Mouse (Mus musculus) spleen, postnatal 36 days (tissue): ENCODE measurements around the gene Thbd.
A peak's percentile ranks its signal among the peaks of the same experiment; 100 is the strongest.

ENCODE experiments used
- DNase-seq, 2 experiments: peaks; one replicate each; pipeline ENCODE4 v3.0.0; 2022; ENCODE audit warnings: low spot score in 2 of 2, mixed read lengths in 1 of 2

Thbd gene

GRCm38 (mm10) chr2:148407870-148408760 lies at the start of gene Thbd:
TSS of gene Thbd (minus strand) at chr2:148408188.
- DNase-seq = peak; percentile 63 to 71

GRCm38 (mm10) chr2:148455341-148455740 lies 47.4 kb upstream of the Thbd start:
- DNase-seq = no peak

- peak in 1 of 2 experiments; percentile 22 for DNase-seq
Measured at GRCm38 (mm10) chr2:148454014-148454542, 46.1 kb upstream of the Thbd start.

GRCm38 (mm10) chr2:148453061-148453460 lies 45.1 kb upstream of the Thbd start:
- DNase-seq = no peak

DNA sequence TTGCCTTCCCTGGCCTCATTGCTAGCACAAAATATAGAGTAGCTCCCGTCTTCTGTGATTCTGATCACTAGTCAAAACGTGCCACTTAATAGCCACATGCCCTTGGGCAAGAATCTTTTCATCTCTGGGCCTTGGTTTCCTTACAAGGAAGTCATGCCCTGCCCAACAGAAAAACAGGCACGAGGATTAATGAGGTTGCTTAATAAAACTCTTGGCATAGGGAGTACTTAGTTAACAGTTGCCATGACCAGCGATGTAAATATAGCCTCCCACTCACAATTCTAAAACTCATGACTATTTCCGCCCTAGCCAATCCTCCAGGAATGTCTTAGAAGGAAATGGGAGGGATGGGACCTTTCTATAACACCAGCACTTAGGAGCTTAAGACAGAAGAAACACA lies 43.5 kb upstream of the Thbd start:
- DNase-seq = no peak

GRCm38 (mm10) chr2:148450616-148451015 lies 42.6 kb upstream of the Thbd start:
- no peak for DNase-seq

DNA sequence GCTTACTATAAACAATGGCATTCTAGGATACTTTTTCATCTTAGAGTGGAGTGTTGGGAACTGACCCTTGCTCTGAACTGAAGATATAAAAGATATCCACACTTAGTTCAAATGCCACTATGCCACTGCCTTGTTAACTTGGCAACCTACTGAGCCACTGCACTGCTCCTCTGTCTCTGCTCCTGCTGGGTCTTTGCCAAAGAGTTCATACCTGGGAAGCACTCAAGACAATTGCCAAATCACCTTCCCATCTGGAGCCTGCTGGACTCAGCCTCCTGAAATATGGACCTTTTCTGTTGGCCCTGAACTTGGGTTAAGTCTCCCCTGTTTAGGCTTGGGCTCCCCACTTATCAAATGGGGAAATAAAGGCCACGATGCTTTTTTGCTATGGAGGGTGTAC lies 41.7 kb upstream of the Thbd start:
- no peak for DNase-seq

GRCm38 (mm10) chr2:148446446-148446845 lies 38.5 kb upstream of the Thbd start:
- DNase-seq = no peak

DNA sequence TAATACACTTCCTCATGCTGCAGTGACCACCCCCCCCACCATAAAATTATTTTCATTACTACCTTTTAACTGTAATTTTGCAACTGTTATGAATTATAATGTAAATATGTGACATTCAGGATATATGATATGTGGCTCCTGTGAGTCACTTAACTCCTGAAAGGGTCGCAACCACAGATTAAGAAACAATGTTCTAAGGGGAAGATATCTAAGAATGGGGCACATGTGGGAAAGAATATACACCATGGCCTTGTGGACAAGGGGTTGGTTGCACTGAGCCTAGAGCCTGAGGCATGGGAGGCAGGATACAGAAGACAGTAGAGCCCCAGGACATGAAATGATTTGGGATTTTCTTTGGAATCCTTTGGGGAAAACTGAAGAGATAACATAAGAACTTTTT lies 37.6 kb upstream of the Thbd start:
- DNase-seq = no peak

GRCm38 (mm10) chr2:148444472-148444871 lies 36.5 kb upstream of the Thbd start:
- DNase-seq = no peak

DNA sequence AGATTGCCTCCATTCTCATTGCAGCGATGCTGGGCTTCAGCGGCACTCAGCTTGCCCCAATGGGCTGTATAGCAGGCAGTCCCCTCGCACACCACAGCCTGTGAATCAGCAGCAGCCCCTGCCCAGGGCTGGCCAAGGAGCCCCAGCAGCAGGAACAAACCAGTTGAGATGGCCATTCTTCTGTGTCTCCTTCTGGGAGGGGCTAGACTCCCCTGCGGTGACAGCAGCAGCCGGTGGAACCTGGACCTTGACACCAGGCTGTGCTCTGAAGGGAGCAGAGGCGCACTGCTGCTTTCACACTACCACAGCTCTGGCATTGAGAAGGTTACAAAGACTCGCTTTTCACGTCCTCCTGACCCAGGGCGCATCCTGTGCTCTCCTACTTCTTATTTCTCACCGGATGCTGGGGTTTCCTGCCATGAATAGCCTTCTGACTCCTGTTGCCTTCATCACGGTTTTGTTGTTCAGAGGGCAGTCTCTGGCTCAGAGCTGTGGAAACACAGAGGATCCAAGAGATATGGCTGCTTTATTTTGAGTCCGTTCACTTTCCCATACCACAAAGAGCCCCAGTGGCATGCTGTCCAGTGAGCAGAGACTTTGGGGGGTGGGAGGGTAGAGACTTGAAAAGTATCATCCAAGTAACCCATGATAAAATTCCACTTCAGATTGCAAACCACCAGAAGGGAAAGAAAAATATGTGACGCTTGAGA lies 35.4 kb upstream of the Thbd start, which contains the start of gene Cd93:
Gene Cd93 (minus strand): TSS at position 315 of the 710 bp plus-strand sequence.
- DNase-seq = peak; percentile 62 to 65

DNA sequence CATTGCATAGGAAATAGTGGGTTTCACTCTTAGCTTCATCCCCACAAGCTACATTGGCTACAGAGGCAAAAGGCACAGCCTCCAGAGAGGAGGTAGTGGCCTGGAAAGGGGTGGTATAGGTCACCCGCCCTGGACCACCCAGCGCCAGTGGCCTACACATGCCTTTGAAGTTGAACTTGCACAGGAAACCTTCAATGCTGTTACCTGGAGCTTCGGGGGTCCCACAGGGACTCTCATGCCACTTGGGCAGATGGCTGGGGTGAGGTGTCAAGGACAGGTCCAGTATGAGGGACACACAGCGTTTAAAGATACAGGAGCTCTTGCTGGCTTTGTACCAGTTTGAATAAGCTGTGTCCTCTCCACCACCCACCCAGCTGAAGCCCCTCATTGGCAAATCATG lies 34.7 kb upstream of the Thbd start:
- no peak for DNase-seq

DNA sequence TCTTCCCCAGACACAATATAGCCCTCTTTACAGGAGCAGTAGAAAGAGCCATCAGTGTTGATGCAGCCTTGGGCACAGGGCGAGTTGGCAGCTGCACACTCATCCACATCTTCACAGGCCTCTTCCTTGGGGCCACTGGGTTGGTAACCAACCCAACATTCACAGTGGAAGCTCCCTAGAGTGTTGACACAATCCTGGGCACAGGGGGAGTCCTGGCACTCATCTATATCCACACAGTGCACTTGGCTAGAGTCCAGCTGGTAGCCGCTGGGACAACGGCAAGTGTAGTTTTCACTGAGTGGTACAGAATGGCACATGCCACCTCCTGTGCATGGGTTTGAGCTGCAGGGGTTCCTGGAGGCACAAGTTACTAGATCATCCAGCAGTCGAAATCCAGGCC lies 34.2 kb upstream of the Thbd start:
- DNase-seq = no peak

- DNase-seq = no peak
Measured at GRCm38 (mm10) chr2:148441421-148441820, 33.4 kb upstream of the Thbd start.

DNA sequence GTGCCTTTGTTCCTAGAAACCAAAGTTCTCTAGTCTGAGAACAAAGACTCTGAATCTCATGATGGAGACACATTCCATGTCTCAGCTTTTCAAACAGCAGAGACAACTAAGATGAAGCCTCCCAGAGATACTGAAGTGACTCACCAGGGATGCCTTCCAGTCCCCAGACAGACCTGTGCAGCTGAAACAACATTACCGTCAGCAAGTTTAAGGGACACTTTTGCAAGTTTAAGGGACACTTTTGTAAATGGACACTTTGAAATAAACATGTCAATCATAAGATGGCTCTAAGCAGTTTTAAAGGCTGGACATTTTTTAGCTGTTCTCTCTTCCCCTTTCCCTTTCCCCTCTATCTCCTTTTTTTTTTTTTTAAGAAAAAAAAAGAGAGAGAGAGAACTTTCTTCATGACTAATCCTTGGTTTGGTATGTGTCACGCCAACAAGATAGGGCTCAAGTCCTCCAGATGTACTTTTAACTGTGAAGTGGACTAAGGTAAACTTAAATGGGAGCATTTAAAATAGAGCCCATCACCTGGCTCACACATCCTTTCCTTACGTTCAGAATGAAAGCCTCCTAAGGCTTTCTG lies 31.8 kb upstream of the Thbd start:
- no peak for DNase-seq

DNA sequence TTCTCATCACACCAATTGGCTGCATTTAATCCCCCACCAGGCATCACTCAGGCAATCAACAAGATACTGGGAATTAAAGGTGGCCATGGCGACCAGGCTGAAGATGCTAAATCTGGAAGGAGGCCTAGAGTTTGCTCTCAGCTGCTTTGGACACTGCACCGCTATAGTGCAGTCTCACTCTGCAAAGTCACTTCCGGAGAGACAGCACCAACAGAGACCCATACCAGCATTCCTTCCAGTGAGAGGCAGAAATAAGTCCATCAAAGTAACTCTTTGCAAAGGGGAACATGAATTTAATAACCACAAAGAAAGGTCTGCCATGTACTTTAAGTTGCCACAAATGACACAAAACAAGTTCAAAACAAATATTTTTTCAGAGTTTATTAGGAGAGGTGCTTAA lies 28.3 kb upstream of the Thbd start:
- no peak for DNase-seq

DNA sequence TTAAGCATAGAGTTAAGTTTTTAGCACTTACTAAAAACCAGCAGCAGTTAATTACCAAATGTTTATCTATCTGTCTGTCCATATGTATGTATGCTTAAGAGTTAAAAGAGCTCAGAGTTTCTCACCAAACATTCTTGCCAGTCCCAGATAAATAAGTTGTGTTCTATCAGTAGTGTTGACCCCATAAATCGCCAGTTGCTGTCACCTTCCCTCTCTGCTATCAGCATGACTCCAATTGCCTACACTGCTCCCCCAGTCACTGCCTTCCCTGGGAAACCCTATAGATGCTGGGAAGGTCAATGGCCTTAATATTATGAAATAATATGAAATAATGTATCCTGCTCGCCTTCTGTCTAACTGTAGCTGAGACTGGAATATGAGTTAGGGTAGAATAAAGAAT lies 24.4 kb upstream of the Thbd start:
- DNase-seq = no peak

DNA sequence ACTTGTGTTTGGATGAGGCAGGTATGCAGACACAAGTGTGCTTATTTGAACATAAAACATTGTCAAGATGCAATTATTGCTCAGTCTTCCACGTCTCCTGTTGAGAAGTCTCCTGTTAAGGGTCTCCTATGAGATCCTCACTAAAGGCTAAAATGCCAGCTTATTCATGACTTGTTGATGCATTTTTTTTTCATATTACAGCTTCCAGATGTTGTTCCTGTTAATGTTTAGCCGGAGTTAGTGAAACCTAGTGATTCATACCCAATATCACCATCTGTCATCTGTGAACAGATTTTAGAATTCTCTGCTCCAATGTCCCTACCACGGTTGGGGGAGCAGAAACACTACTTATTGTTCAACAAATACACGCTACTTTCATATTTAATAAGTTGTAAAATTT lies 23.0 kb upstream of the Thbd start:
- DNase-seq = no peak

- DNase-seq = no peak
Measured at GRCm38 (mm10) chr2:148429001-148429505, 21.1 kb upstream of the Thbd start.

DNA sequence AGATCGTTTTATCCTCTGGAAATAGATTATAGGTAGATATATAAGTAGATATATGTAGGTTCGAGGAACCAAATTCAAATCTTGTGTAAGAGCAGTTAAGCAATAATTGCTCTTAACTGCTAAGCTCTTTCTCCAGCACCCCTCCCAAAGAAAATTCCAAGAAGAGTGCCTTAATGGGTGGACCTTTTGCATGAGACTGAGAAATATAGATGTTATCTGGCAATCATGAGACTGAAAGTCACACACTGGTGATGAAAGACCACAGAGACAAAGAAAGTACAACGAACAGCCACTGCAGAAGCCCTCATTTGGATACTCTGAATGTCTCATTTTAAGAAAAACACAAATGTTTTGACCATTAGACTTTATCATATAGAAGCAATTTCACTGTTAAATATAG lies 20.5 kb upstream of the Thbd start:
- no peak for DNase-seq

GRCm38 (mm10) chr2:148427553-148427952 lies 19.6 kb upstream of the Thbd start:
- DNase-seq = no peak
